Mouse (Mus musculus): ENCODE data around the gene Sh2d1a. TPM values are rescaled to one million over a fixed set of nuclear protein-coding genes. Genes with fewer than 3 reads are reported as not detected.

The Sh2d1a gene
- polyA plus RNA-seq (2012; ENCODE audit: low replicate concordance), result 0.22 and 0.74 TPM in 2 replicates

DNA sequence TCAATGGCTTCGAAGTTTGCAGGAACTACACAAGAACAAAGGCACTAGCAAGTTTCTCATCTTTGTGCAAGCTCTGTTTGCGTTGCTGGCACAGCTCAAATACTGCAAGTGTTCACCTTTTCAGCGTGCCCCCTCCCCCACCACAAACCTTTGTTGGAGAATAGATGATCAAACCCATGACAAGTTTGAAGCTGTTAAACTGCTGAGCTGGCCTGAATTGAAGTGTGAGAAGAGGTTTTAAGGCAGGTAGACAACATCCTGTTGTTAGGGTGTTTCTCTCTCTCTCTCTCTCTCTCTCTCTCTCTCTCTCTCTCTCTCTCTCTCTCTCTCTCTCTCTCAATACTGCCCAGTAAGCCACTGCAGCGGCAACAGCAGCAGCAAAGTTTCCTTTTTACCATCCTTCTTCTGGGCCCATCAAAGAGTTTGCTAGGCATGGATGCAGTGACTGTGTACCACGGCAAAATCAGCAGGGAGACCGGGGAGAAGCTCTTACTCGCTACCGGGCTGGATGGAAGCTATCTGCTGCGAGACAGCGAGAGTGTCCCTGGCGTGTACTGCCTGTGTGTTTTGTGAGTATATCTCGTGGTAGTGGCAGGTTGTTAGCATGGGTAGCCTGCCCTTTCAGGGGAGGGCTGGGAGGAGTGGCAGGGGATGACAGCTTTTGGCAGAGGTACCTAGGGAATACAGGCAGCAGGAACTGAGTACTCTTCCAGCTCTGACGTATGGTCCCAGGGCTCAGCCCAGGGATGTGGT is at the start of gene Sh2d1a:
Sh2d1a (plus strand) TSS at position 163 of the 753 bp plus-strand sequence.

DNA sequence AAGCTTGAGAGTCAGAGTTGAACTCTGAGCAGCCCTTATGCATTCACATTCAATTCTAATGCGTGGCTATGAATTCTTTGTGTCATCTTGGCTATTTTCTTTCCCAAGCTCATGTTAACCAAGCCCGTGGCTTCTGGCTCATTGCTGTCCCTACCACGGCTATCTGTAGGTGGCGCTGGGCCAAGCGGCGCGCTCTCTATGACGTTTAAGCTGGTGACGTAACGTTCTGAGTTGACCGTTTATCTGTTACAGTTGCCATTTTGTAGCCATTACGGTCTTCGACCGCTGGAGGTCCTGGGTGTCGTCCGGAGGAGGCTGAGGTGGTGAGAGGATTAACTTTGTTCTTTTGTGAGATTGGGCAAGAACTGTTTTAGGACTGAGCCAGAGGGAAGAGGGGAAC is 12.8 kb upstream of the Sh2d1a start, which contains the start of gene Tex13c2:
Tex13c2 (plus strand) TSS at position 246 of the 400 bp plus-strand sequence.

Other genes starting within 250 kb of the Sh2d1a start
- gene Tex13c2, start 12.8 kb upstream of the Sh2d1a start, polyA plus RNA-seq (2012; ENCODE audit: low replicate concordance), result not detected in 2 replicates

Data from hematopoietic multipotent progenitor cell, adult 10-12 weeks (in vitro differentiated cells).